Mouse (Mus musculus) brain, embryonic 14.5 days (tissue): ENCODE measurements at regions not wholly inside any gene's neighbourhood (a gene's known extent, or its start where the extent isn't known, plus 50 kb on each side); places are given as distances from the start of the nearest gene placed in this dataset.

Experiments
- CTCF ChIP-seq: fragments of 200-500 bp; IDR thresholded peaks from 2 replicates; pipeline ENCODE4 v1.5.1; 2012; ENCODE audit warnings: inconsistent platforms, mild to moderate bottlenecking, moderate library complexity, borderline replicate concordance; ENCODE audit not compliant: insufficient read depth, insufficient read length; ENCODE audit errors: extremely low read depth
- POLR2A ChIP-seq: fragments of 200-500 bp; IDR thresholded peaks from 2 replicates; pipeline ENCODE4 v1.6.1; 2012; ENCODE audit warnings: mild to moderate bottlenecking, inconsistent platforms, borderline replicate concordance; ENCODE audit not compliant: poor library complexity, insufficient read depth, insufficient read length, severe bottlenecking; ENCODE audit errors: extremely low read depth

DNA sequence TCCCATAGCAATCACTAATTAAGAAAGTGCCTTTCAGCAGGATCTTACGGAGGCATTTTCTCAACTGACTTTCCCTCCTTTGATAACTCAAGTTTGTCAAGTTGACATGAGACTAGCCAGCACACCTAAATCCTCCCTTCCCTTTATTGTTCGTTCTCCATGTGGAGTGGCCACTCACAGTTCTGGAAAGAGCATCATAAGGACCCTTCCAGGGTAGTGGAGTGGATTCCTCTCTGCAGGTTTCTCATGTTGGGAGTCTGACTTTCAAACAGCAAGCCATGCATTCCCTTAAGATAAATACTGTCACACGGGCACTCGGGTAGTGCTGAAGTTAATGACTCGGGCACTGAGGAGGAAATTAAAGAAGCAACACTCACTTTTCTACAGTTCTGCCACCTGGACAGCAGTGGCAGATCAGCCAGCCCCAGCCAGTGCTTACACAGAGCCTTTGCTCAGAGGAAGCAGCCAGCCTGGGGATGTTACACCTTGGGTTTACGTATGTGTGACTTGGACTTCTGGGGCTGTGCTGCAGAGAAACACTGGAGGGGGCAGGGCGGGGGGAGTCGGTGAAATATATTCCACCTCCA is 432.8 kb upstream of the Kazn start:
- TF ChIP-seq POLR2A: no peak
- no peak for TF ChIP-seq CTCF
